Mouse (Mus musculus) hindbrain, embryonic 11.5 days (tissue): ENCODE measurements around the gene Mthfd2l. TPM values are rescaled to one million over a fixed set of nuclear protein-coding genes. Genes with fewer than 3 reads are reported as not detected.

Experiments
- ATAC-seq: fragments of 200-750 bp; cut with Nextera tagmentation; 2 replicates; pipeline ENCODE4 v1.8.0; 2017; ENCODE audit warnings: mild to moderate bottlenecking, moderate TSS enrichment, moderate library complexity; ENCODE audit not compliant: low FRiP score
- DNase-seq: peaks from one replicate; pipeline ENCODE4 v3.0.0-alpha.2; 2015; ENCODE audit warnings: low spot score
- H3K27ac ChIP-seq: fragments of 300-500 bp; sonication (generic); 2 replicates; pipeline ENCODE4 v1.5.1; 2014; ENCODE audit warnings: mild to moderate bottlenecking, low read depth, low read length
- H3K27me3 ChIP-seq: fragments of 300-500 bp; sonication (generic); 2 replicates; pipeline ENCODE4 v1.6.1; 2014; ENCODE audit warnings: mild to moderate bottlenecking, low read length, moderate library complexity, mixed read lengths; ENCODE audit not compliant: control insufficient read depth, insufficient read depth
- H3K36me3 ChIP-seq: fragments of 300-500 bp; sonication (generic); 2 replicates; pipeline ENCODE4 v1.6.1; 2014; ENCODE audit warnings: mild to moderate bottlenecking, low read length, moderate library complexity, mixed read lengths; ENCODE audit not compliant: control insufficient read depth, insufficient read depth
- H3K4me1 ChIP-seq: fragments of 300-500 bp; sonication (generic); replicated peaks from 2 replicates; pipeline ENCODE4 v1.6.1; 2014; ENCODE audit warnings: low read length, mixed read lengths; ENCODE audit not compliant: control insufficient read depth, insufficient read depth
- H3K4me2 ChIP-seq: fragments of 300-500 bp; sonication (generic); replicated peaks from 2 replicates; pipeline ENCODE4 v1.6.1; 2014; ENCODE audit warnings: mild to moderate bottlenecking, low read depth, low read length
- H3K4me3 ChIP-seq: fragments of 300-500 bp; sonication (generic); 2 replicates; pipeline ENCODE4 v1.5.1; 2014; ENCODE audit warnings: low read depth, low read length
- H3K9ac ChIP-seq: fragments of 300-500 bp; sonication (generic); 2 replicates; pipeline ENCODE4 v1.6.1; 2014; ENCODE audit warnings: low read depth, low read length
- H3K9me3 ChIP-seq: fragments of 300-500 bp; sonication (generic); 2 replicates; pipeline ENCODE4 v1.6.1; 2016; ENCODE audit warnings: low read length; ENCODE audit not compliant: control insufficient read depth
- WGBS: fragments of 180-500 bp; shearing (Covaris S2); extraction: QIAGEN DNeasy Blood & Tissue Kit; methylation state at CpG from one replicate; pipeline ENCODE4 v1.1.7; 2014; 5-methylcytosine and 5-hydroxymethylcytosine counted together
- polyA plus RNA-seq: library from polyadenylated mRNA; unstranded; fragments of >200 nt; fragmentation: Nextera tagmentation; extraction: Ambion mirVana; gene quantifications from 2 replicates; pipeline ENCODE4 v1.2.1, GENCODE M21; 2014

Mthfd2l gene
- 92.7 and 94.7 TPM in 2 replicates for polyA plus RNA-seq

DNA sequence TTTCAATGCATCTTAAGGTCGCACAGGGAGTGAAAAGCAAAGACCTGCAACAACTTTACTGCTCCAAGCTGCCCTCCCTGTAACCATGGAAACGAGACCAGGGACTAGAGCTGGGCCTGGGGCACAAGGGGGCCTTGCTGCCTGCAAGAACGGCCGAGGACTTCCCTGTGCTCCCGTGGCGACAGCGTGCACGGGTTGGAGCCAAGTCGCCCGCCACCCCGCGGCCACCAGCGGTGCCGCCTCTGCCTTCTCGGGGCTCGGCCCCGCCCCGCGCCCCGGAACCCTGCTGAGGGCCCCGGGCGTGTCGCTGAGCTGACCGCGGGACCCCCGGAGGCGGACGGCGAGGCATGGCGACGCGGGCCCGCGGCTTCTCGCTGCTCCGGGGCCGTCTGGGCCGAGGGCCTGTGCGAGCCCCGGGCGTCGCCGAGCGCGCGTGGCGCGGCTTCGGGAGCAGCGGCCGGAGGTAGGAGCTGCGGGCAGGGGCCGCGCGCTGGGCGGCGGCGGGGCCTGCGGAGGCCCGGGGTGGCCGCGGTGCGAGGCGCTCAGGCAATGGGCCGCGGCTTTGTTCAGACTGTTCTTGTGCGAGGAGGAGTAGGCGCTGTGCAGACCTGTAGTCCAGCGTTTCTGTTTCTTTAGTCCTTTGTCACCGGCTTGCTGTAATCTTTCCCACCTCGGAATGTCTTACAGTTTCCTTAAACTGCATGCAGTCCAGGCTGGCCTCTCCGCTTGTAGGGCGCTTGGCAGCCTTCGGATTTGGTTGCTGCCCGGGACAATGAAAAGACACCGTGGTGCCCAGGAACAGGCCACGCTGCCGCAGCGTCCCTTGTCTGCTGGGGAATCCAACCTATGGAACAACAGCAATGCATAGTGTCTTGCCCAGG is at the start of gene Mthfd2l:
Mthfd2l (plus strand) TSS at position 147 of the 881 bp plus-strand sequence.
- peak within 1 kb of the TSS; percentile 97 for H3K9ac ChIP-seq
- no peaks in the 10 kb centered on the region for H3K4me1 ChIP-seq
- H3K27ac ChIP-seq, result peak within 1 kb of the TSS; percentile 98
- H3K27me3 ChIP-seq, result no peaks in the 10 kb centered on the region
- ATAC-seq (peak; percentile 99), DNase-seq (peak; percentile 90)
- 2% methylated on average over 42 of the region's 79 CpGs for WGBS
- peak within 1 kb of the TSS; percentile 66 for H3K4me3 ChIP-seq
- peak within 1 kb of the TSS; percentile 36 for H3K4me2 ChIP-seq
- no peaks in the 10 kb centered on the region for H3K36me3 ChIP-seq
- H3K9me3 ChIP-seq, result no peaks in the 10 kb centered on the region

DNA sequence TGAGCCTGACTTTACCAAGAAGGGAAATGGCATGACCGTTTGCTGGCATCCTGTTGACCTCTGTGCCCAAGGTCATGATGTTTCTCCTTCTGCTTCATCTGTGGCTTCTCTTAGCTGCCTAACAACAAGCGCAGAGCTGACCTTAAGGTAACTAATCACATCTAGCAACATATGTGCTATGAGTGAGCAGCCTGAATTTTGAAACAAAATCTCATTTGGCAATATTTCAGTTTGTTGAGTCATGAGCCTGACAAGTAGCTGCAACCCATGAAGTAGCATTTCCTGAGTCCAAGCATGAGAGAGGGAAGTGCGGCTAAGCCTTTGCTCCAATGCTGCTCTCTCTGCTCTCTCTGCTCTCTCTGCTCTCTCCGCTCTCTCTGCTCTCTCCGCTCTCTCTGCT is 49.2 kb upstream of the Mthfd2l start:
- no peaks in the 10 kb centered on the region for H3K36me3 ChIP-seq
- H3K9me3 ChIP-seq, result no peaks in the 10 kb centered on the region
- no peak overlapping the region for H3K27ac ChIP-seq
- H3K4me3 ChIP-seq, result no peak overlapping the region
- H3K4me1 ChIP-seq, result no peaks in the 10 kb centered on the region
- no peak for ATAC-seq
- H3K27me3 ChIP-seq, result no peaks in the 10 kb centered on the region
- no peak overlapping the region for H3K9ac ChIP-seq
- H3K4me2 ChIP-seq, result no peak overlapping the region
- DNase-seq, result no peak
- WGBS, result 86% methylated on average over 5 of the region's 5 CpGs

DNA sequence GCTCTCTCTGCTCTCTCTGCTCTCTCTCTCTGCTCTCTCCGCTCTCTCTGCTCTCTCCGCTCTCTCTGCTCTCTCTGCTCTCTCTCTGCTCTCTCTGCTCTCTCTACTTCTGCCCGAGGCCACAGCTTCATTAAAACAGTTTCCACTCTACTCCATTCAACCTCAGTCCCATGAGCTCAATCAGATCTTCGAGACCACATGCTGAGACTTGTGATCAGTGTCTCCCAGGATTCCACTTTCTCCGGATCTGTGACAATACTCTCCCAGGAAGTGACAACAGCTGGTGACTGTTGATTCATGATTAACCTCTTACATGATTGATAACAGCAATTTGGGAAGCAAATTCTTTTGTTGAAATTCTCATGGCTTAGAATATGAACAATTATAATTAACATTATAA is 48.8 kb upstream of the Mthfd2l start:
- H3K9me3 ChIP-seq, result no peaks in the 10 kb centered on the region
- H3K4me3 ChIP-seq, result no peak overlapping the region
- ATAC-seq (no peak), DNase-seq (no peak)
- WGBS, result 81% methylated on average over 5 of the region's 5 CpGs
- H3K27me3 ChIP-seq, result no peaks in the 10 kb centered on the region
- H3K9ac ChIP-seq, result no peak overlapping the region
- H3K36me3 ChIP-seq, result no peaks in the 10 kb centered on the region
- no peak overlapping the region for H3K4me2 ChIP-seq
- H3K4me1 ChIP-seq, result no peaks in the 10 kb centered on the region
- H3K27ac ChIP-seq, result no peak overlapping the region

DNA sequence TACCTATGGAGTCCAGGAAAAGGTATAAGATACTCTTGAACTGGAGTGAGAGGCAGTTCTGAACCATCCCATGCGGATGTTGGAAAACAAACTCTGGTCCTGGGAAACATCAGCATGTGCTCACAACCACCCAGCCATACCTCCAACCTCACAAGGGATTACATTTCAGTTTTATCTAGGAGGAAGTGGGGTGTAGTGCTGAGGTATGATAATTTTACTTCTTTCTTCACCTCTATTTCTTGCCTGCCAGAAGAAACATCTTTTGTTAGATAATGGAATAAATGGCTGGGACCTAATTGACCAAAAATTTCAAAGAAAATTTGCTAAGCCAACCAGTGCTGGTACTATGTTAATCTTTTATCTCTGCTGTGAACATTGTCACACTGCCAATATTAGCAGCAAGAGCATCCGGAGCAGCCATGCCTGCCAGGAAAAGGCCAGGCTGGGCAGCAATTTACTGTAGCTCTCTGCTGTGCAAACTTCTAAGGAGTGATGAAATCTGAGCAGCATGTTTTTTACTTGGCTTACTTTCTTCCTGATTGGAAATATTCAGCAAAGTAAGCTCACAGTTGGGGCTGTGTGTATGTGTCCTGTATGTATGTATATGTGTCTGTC is 46.2 kb upstream of the Mthfd2l start:
- Histone ChIP-seq H3K27me3 (no peaks in the 10 kb centered on the region), H3K4me2 (no peak overlapping the region), H3K4me3 (no peak overlapping the region), H3K36me3 (no peaks in the 10 kb centered on the region), H3K9me3 (no peaks in the 10 kb centered on the region), H3K27ac (no peak overlapping the region), H3K9ac (no peak overlapping the region), H3K4me1 (no peaks in the 10 kb centered on the region)
- WGBS, result 76% methylated on average over 2 of the region's 2 CpGs
- ATAC-seq (no peak), DNase-seq (no peak)

DNA sequence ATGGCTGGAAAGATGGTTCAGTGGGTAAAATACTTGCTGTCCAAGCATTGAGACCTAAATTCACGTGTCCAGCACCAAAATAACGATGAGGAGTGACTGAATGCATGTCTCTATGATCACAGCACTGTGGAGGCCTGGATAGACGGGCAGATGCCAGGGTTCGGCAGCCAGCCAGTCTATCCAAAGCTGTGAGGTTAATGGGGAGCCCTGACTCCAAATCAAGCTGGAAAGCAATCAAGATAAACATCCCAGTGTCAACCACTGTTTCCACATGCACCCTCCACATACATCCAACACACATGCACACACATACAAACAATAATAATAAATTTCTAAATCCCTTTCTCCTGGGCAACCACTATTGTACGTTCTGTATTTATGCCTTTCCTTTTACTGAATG is 42.3 kb upstream of the Mthfd2l start:
- Histone ChIP-seq H3K4me1 (no peaks in the 10 kb centered on the region), H3K27ac (no peak overlapping the region), H3K27me3 (no peaks in the 10 kb centered on the region), H3K9ac (no peak overlapping the region), H3K9me3 (no peaks in the 10 kb centered on the region), H3K4me2 (no peak overlapping the region), H3K36me3 (no peaks in the 10 kb centered on the region), H3K4me3 (no peak overlapping the region)
- no peak for ATAC-seq
- DNase-seq, result no peak
- 76% methylated on average over 5 of the region's 5 CpGs for WGBS

DNA sequence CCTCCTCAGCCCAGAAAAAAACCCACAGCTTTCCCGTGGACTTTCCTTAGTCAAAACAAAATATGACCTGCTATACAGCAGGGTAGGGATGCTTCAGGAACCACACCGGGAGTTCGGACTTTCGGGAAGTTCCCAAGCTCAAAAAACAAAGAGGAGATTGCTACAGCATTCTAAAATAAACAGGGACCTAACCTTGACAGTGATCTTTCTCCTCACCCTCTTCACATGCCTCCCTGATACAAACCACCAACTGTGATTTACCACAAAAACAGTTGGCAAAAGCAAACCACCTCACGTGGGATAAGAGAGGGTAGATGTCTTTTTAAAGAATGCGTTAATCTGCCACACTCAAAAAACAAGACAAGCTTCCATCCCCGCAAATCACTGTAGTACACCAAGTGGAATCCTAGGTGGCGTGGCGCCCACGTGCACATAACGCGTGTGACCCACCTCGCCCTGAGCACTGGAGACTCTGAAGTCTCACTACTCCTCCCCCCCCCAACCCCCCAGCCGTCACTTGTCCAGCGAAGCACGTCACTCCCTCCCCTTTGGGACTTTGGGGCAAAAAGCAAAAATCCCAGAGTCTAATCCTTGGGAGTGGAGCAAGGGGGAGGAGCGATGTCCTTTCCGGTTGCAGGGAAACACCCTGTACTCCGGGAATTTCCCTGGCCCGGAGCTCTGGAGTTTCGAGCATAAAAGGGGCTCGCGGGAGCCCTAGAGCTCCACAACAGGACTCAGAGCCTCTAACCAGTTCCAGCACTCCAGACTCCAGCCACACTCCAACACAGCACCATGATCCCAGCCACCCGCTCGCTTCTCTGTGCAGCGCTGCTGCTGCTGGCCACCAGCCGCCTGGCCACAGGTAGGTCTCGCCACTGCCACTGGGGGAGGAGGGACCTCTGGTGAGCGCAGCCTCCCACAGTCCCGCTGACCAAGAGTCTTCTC is 40.1 kb upstream of the Mthfd2l start, which contains the start of gene Cxcl1:
Cxcl1 (plus strand) TSS at position 723 of the 945 bp plus-strand sequence.
- 9% methylated on average over 30 of the region's 30 CpGs for WGBS
- Histone ChIP-seq H3K36me3 (no peaks in the 10 kb centered on the region), H3K27me3 (no peaks in the 10 kb centered on the region), H3K4me3 (peak within 1 kb of the TSS; percentile 40), H3K27ac (no peak within 1 kb of the TSS), H3K4me2 (peak within 1 kb of the TSS; percentile 88), H3K9ac (peak within 1 kb of the TSS; percentile 52; the same call in 1 of the 2 replicates), H3K9me3 (no peaks in the 10 kb centered on the region), H3K4me1 (no peaks in the 10 kb centered on the region)
- ATAC-seq, result peak; percentile 85
- peak; percentile 60 for DNase-seq

DNA sequence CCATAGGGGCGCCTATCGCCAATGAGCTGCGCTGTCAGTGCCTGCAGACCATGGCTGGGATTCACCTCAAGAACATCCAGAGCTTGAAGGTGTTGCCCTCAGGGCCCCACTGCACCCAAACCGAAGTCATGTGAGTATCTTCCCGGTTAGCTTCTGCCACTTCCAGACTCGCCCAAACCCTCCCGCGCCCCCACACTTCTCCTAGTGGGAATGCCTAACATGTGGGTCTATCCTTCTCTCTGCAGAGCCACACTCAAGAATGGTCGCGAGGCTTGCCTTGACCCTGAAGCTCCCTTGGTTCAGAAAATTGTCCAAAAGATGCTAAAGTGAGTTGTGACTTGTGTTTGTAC is 39.5 kb upstream of the Mthfd2l start:
- DNase-seq (no peak), ATAC-seq (no peak; the same call in 1 of the 2 replicates)
- H3K4me2 ChIP-seq, result peak overlapping the region; percentile 88
- no peaks in the 10 kb centered on the region for H3K9me3 ChIP-seq
- no peaks in the 10 kb centered on the region for H3K36me3 ChIP-seq
- H3K27me3 ChIP-seq, result no peaks in the 10 kb centered on the region
- peak overlapping the region; percentile 40 for H3K4me3 ChIP-seq
- 22% methylated on average over 10 of the region's 10 CpGs for WGBS
- H3K4me1 ChIP-seq, result no peaks in the 10 kb centered on the region
- H3K27ac ChIP-seq, result no peak overlapping the region
- no peak overlapping the region; the same call in 1 of the 2 replicates for H3K9ac ChIP-seq

DNA sequence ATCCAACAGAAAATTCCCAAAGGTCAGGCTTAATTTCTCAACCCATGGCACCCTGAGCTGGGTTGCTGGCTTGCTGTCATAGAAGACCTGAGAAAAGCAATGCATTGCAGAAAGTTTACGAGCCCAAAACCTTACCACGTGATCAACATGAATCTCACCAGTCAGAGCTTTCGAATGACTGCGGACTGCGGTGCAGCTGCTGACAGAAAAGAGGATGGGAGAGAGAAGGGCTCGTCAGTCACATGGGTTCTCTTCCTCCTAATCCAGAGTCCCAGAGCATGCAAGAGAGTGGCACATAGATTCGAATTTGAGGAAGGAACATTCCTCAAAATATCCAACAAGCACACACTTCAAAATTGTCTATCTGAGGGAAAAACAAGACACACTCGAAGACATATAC is 36.7 kb upstream of the Mthfd2l start:
- 82% methylated on average over 8 of the region's 8 CpGs for WGBS

More for the DNA sequence above, 36.7 kb upstream of the Mthfd2l start:
- Histone ChIP-seq H3K36me3 (no peaks in the 10 kb centered on the region), H3K4me1 (no peaks in the 10 kb centered on the region), H3K4me3 (no peak overlapping the region), H3K27me3 (no peaks in the 10 kb centered on the region), H3K9ac (no peak overlapping the region), H3K9me3 (no peaks in the 10 kb centered on the region), H3K27ac (no peak overlapping the region), H3K4me2 (no peak overlapping the region)
- ATAC-seq (no peak), DNase-seq (no peak)
